Mouse (Mus musculus): ENCODE results near the gene Dvl3.
A peak's percentile ranks its signal among the peaks of the same experiment; 100 is the strongest.
"Not testable (repeated sequence)": the region's sequence is repeated elsewhere in the genome, so short reads cannot be mapped to it uniquely, and the experiment has no call there.

Dvl3 gene

GRCm38 (mm10) chr16:20516726-20517201 lies at the start of gene Dvl3:
TSS of gene Dvl3 (plus strand) at chr16:20516982.
- peak; percentile 72 for DNase-seq (ENCODE audit: low spot score)

GRCm38 (mm10) chr16:20470981-20471380 lies 45.8 kb upstream of the Dvl3 start:
- no peak for DNase-seq (ENCODE audit: low spot score)

GRCm38 (mm10) chr16:20471686-20472085 lies 45.1 kb upstream of the Dvl3 start:
- DNase-seq (ENCODE audit: low spot score) = no peak

GRCm38 (mm10) chr16:20473748-20474147 lies 43.0 kb upstream of the Dvl3 start:
- DNase-seq (ENCODE audit: low spot score) = no peak

GRCm38 (mm10) chr16:20474211-20474610 lies 42.6 kb upstream of the Dvl3 start:
- no peak for DNase-seq (ENCODE audit: low spot score)

GRCm38 (mm10) chr16:20474786-20475185 lies 42.0 kb upstream of the Dvl3 start:
- DNase-seq (ENCODE audit: low spot score) = no peak

- DNase-seq (ENCODE audit: low spot score) = no peak
Measured at GRCm38 (mm10) chr16:20475335-20475734, 41.4 kb upstream of the Dvl3 start.

- DNase-seq (ENCODE audit: low spot score) = no peak
Measured at GRCm38 (mm10) chr16:20476857-20477256, 39.9 kb upstream of the Dvl3 start.

GRCm38 (mm10) chr16:20477270-20477669 lies 39.5 kb upstream of the Dvl3 start:
- DNase-seq (ENCODE audit: low spot score) = no peak

GRCm38 (mm10) chr16:20478504-20478903 lies 38.3 kb upstream of the Dvl3 start:
- DNase-seq (ENCODE audit: low spot score) = no peak

- DNase-seq (ENCODE audit: low spot score) = not testable (repeated sequence)
Measured at GRCm38 (mm10) chr16:20479026-20479760, 37.6 kb upstream of the Dvl3 start.

- DNase-seq (ENCODE audit: low spot score) = no peak
Measured at GRCm38 (mm10) chr16:20480115-20480514, 36.7 kb upstream of the Dvl3 start.

GRCm38 (mm10) chr16:20481746-20482145 lies 35.0 kb upstream of the Dvl3 start:
- no peak for DNase-seq (ENCODE audit: low spot score)

- DNase-seq (ENCODE audit: low spot score) = not testable (repeated sequence)
Measured at GRCm38 (mm10) chr16:20483716-20484115, 33.1 kb upstream of the Dvl3 start.

GRCm38 (mm10) chr16:20485061-20485460 lies 31.7 kb upstream of the Dvl3 start:
- no peak for DNase-seq (ENCODE audit: low spot score)

- DNase-seq (ENCODE audit: low spot score) = no peak
Measured at GRCm38 (mm10) chr16:20486048-20486447, 30.7 kb upstream of the Dvl3 start.

- no peak for DNase-seq (ENCODE audit: low spot score)
Measured at GRCm38 (mm10) chr16:20488151-20488550, 28.6 kb upstream of the Dvl3 start.

- not testable (repeated sequence) for DNase-seq (ENCODE audit: low spot score)
Measured at GRCm38 (mm10) chr16:20488751-20489150, 28.0 kb upstream of the Dvl3 start.

- no peak for DNase-seq (ENCODE audit: low spot score)
Measured at GRCm38 (mm10) chr16:20489233-20489632, 27.5 kb upstream of the Dvl3 start.

- DNase-seq (ENCODE audit: low spot score) = no peak
Measured at GRCm38 (mm10) chr16:20490581-20490980, 26.2 kb upstream of the Dvl3 start.

GRCm38 (mm10) chr16:20491301-20491700 lies 25.5 kb upstream of the Dvl3 start:
- DNase-seq (ENCODE audit: low spot score) = no peak

- DNase-seq (ENCODE audit: low spot score) = no peak
Measured at GRCm38 (mm10) chr16:20493452-20493851, 23.3 kb upstream of the Dvl3 start.

- no peak for DNase-seq (ENCODE audit: low spot score)
Measured at GRCm38 (mm10) chr16:20496671-20497600, 19.8 kb upstream of the Dvl3 start.

Measured in ovary, postnatal 10 days (tissue).